Mouse (Mus musculus) olfactory bulb, adult 2 months (tissue): ENCODE results near the gene Kif22.

Experiments used
- CTCF ChIP-seq: fragments of 200-500 bp; IDR thresholded peaks from 2 replicates; pipeline ENCODE4 v1.5.1; 2012; ENCODE audit warnings: low read depth, mild to moderate bottlenecking, low read length, moderate library complexity; ENCODE audit not compliant: insufficient read depth
- POLR2A ChIP-seq: fragments of 200-500 bp; IDR thresholded peaks from 2 replicates; pipeline ENCODE4 v1.6.1; 2012; ENCODE audit warnings: mild to moderate bottlenecking, low read depth, low read length, moderate library complexity; ENCODE audit not compliant: insufficient read depth

GRCm38 (mm10) chr7:127082271-127082670 lies 40.0 kb upstream of the Kif22 start:
- TF ChIP-seq CTCF (no peak), POLR2A (no peak)
